Mouse (Mus musculus): ENCODE measurements at regions not wholly inside any gene's neighbourhood (a gene's known extent, or its start where the extent isn't known, plus 50 kb on each side); places are given as distances from the start of the nearest gene placed in this dataset.

DNA sequence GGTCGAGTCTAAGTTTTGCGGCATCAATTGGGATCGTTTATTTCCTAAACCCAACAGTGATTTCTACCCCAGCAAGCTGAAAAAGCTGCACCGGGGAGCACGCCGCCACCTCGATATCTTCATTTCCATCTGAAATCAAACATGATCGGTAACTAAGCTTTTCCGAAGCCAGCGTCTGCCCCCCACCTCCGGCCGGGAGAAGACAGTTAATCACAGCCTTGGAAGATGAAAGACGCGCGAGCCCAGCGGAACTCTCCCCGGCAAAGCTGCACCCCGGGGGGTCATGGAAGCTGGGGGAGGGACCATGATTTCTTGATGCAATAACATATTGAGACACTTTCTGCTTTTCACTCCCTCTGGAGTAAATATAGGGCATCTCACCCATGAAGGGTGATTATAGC lies 468.4 kb downstream of the Vrk1 start:
- no peak overlapping the region for H3K9ac ChIP-seq (ENCODE audit: insufficient read depth, low read depth, low read length, poor library complexity, severe bottlenecking)

DNA sequence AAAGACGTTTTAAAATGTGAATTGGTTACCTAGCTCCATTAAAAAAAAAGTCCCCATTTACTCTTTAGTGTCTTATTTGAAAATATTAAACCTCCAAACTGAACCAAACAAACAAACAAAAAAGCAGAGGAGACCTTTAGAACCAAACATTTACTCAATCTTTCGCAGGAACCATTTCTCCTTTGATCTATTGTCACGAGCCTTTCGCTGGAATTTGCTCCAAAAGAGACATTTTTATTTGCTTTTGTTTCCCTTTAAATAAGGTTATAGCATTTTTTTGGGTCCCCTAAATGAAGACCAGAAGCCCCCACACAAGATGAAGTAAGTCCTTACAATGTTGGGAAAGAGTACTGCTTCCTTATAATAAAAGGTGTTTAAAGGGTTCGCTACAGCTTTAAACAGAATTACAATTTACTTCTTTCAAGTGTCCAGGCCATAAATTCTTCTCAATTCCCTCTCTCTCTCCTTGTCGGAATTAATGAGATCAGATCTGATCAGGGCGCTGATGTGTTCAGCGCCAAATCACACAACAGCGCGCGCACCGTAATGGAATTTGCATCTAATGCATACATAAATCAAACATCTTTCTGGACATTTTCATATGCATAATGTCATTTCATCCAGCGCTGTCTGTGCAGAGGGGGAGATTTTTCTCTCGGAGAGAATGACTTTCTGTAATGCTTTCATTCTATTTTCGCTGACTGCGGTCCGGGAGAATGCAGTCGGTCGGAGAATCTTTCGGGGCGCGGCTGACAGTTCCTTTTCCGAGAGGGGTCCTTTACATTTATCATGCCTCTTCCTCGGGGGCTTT lies 469.2 kb downstream of the Vrk1 start:
- Histone ChIP-seq H3K9ac (ENCODE audit: insufficient read depth, low read depth, low read length, poor library complexity, severe bottlenecking) (no peak overlapping the region), H3K4me1 (ENCODE audit: control insufficient read depth in 2 of 2, insufficient read depth in 2 of 2, low read length in 2 of 2, poor library complexity in 1 of 2) (peaks cover 8 to 30% of the 10 kb centered on the region in 2 experiments), H3K9me3 (ENCODE audit: control insufficient read depth, insufficient read depth, low read depth, low read length) (no peaks in the 10 kb centered on the region), H3K36me3 (ENCODE audit: control insufficient read depth, insufficient read depth, low read length, poor library complexity, severe bottlenecking) (no peaks in the 10 kb centered on the region), H3K27ac (ENCODE audit: insufficient read depth, low read depth, low read length, poor library complexity, severe bottlenecking) (no peak overlapping the region), H3K4me3 (ENCODE audit: insufficient read depth in 1 of 2, low read depth in 1 of 2, low read length in 2 of 2, poor library complexity in 1 of 2, severe bottlenecking in 1 of 2) (no peak overlapping the region)
- TF ChIP-seq CHD2 (IDR thresholded peaks at IDR 0.05; ENCODE audit: low read depth, low read length) (no peak), ZNF384 (IDR thresholded peaks at IDR 0.05; ENCODE audit: low read depth, low read length) (no peak), HCFC1 (IDR thresholded peaks at IDR 0.05; ENCODE audit: borderline replicate concordance, insufficient read depth, low read length) (no peak), MAFK (IDR thresholded peaks at IDR 0.05; ENCODE audit: insufficient read depth, low read depth, low read length) (no peak), ZC3H11A (IDR thresholded peaks at IDR 0.05; ENCODE audit: borderline replicate concordance, low read depth, low read length) (no peak)
- in situ Hi-C loops (cut with MboI; ENCODE audit: low sequenced_read_pairs in 2 of 2, unreplicated experiment in 2 of 2), result no loop called here
- no peak for DNase-seq (ENCODE audit: low read depth, low spot score)

More for the DNA sequence above, 468.4 kb downstream of the Vrk1 start:
- in situ Hi-C loops (cut with MboI; ENCODE audit: low sequenced_read_pairs in 2 of 2, unreplicated experiment in 2 of 2), result no loop called here
- TF ChIP-seq ZC3H11A (IDR thresholded peaks at IDR 0.05; ENCODE audit: borderline replicate concordance, low read depth, low read length), result no peak
- TF ChIP-seq HCFC1 (IDR thresholded peaks at IDR 0.05; ENCODE audit: borderline replicate concordance, insufficient read depth, low read length), result no peak
- no peak for TF ChIP-seq ZNF384 (IDR thresholded peaks at IDR 0.05; ENCODE audit: low read depth, low read length)
- no peak for TF ChIP-seq MAFK (IDR thresholded peaks at IDR 0.05; ENCODE audit: insufficient read depth, low read depth, low read length)
- no peak for TF ChIP-seq CHD2 (IDR thresholded peaks at IDR 0.05; ENCODE audit: low read depth, low read length)
- Histone ChIP-seq H3K4me3 (ENCODE audit: insufficient read depth in 1 of 2, low read depth in 1 of 2, low read length in 2 of 2, poor library complexity in 1 of 2, severe bottlenecking in 1 of 2) (peak overlapping the region; percentile 29 to 31; a peak in 3 of 4 replicates), H3K9me3 (ENCODE audit: control insufficient read depth, insufficient read depth, low read depth, low read length) (no peaks in the 10 kb centered on the region), H3K36me3 (ENCODE audit: control insufficient read depth, insufficient read depth, low read length, poor library complexity, severe bottlenecking) (no peaks in the 10 kb centered on the region), H3K4me1 (ENCODE audit: control insufficient read depth in 2 of 2, insufficient read depth in 2 of 2, low read length in 2 of 2, poor library complexity in 1 of 2) (peaks cover 8 to 32% of the 10 kb centered on the region in 2 experiments), H3K27ac (ENCODE audit: insufficient read depth, low read depth, low read length, poor library complexity, severe bottlenecking) (no peak overlapping the region)
- no peak for DNase-seq (ENCODE audit: low read depth, low spot score)

DNA sequence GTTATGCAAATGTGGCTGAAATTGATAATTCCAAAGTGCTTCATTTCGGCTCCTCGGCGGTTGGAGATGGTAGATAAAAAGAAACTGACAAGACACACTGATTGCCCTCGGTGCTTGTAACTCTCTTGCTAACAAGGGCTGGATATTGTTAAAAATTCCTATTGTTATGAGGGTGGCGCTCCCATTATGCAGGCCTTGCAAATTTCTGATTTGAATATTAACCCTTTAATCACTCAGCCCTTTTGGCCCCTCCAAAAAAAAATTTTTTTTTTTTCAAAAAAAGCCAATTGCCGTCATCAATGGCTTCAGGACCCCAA lies 469.8 kb downstream of the Vrk1 start:
- in situ Hi-C loops (cut with MboI; ENCODE audit: low sequenced_read_pairs in 2 of 2, unreplicated experiment in 2 of 2), result no loop called here
- no peak for DNase-seq (ENCODE audit: low read depth, low spot score)
- H3K4me3 ChIP-seq (ENCODE audit: insufficient read depth in 1 of 2, low read depth in 1 of 2, low read length in 2 of 2, poor library complexity in 1 of 2, severe bottlenecking in 1 of 2), result no peak overlapping the region
- no peak overlapping the region for H3K9ac ChIP-seq (ENCODE audit: insufficient read depth, low read depth, low read length, poor library complexity, severe bottlenecking)
- no peak for TF ChIP-seq HCFC1 (IDR thresholded peaks at IDR 0.05; ENCODE audit: borderline replicate concordance, insufficient read depth, low read length)
- TF ChIP-seq ZC3H11A (IDR thresholded peaks at IDR 0.05; ENCODE audit: borderline replicate concordance, low read depth, low read length), result no peak
- no peak for TF ChIP-seq CHD2 (IDR thresholded peaks at IDR 0.05; ENCODE audit: low read depth, low read length)
- no peak for TF ChIP-seq ZNF384 (IDR thresholded peaks at IDR 0.05; ENCODE audit: low read depth, low read length)
- no peak for TF ChIP-seq MAFK (IDR thresholded peaks at IDR 0.05; ENCODE audit: insufficient read depth, low read depth, low read length)
- H3K4me1 ChIP-seq (ENCODE audit: control insufficient read depth in 2 of 2, insufficient read depth in 2 of 2, low read length in 2 of 2, poor library complexity in 1 of 2), result peaks cover 8 to 27% of the 10 kb centered on the region in 2 experiments
- H3K27ac ChIP-seq (ENCODE audit: insufficient read depth, low read depth, low read length, poor library complexity, severe bottlenecking), result no peak overlapping the region
- H3K36me3 ChIP-seq (ENCODE audit: control insufficient read depth, insufficient read depth, low read length, poor library complexity, severe bottlenecking), result no peaks in the 10 kb centered on the region
- no peaks in the 10 kb centered on the region for H3K9me3 ChIP-seq (ENCODE audit: control insufficient read depth, insufficient read depth, low read depth, low read length)

GRCm38 (mm10) chr12:106480281-106481060 lies 470.4 kb downstream of the Vrk1 start:
- DNase-seq (ENCODE audit: low read depth, low spot score), result no peak
- Histone ChIP-seq H3K27ac (ENCODE audit: insufficient read depth, low read depth, low read length, poor library complexity, severe bottlenecking) (no peak overlapping the region), H3K9ac (ENCODE audit: insufficient read depth, low read depth, low read length, poor library complexity, severe bottlenecking) (no peak overlapping the region; the same call in 1 of the 2 replicates), H3K4me1 (ENCODE audit: control insufficient read depth in 2 of 2, insufficient read depth in 2 of 2, low read length in 2 of 2, poor library complexity in 1 of 2) (peaks cover 8 to 26% of the 10 kb centered on the region in 2 experiments), H3K9me3 (ENCODE audit: control insufficient read depth, insufficient read depth, low read depth, low read length) (no peaks in the 10 kb centered on the region), H3K4me3 (ENCODE audit: insufficient read depth in 1 of 2, low read depth in 1 of 2, low read length in 2 of 2, poor library complexity in 1 of 2, severe bottlenecking in 1 of 2) (no peak overlapping the region), H3K36me3 (ENCODE audit: control insufficient read depth, insufficient read depth, low read length, poor library complexity, severe bottlenecking) (no peaks in the 10 kb centered on the region)
- TF ChIP-seq ZNF384 (IDR thresholded peaks at IDR 0.05; ENCODE audit: low read depth, low read length) (no peak), CHD2 (IDR thresholded peaks at IDR 0.05; ENCODE audit: low read depth, low read length) (no peak), MAFK (IDR thresholded peaks at IDR 0.05; ENCODE audit: insufficient read depth, low read depth, low read length) (no peak)
- in situ Hi-C loops (cut with MboI; ENCODE audit: low sequenced_read_pairs in 2 of 2, unreplicated experiment in 2 of 2), result no loop called here

Measured in ES-E14 (cell line).